Mouse (Mus musculus): ENCODE results near the gene Gm15107.
"Not testable (repeated sequence)": the region's sequence is repeated elsewhere in the genome, so short reads cannot be mapped to it uniquely, and the experiment has no call there.

Gm15107 gene

DNA sequence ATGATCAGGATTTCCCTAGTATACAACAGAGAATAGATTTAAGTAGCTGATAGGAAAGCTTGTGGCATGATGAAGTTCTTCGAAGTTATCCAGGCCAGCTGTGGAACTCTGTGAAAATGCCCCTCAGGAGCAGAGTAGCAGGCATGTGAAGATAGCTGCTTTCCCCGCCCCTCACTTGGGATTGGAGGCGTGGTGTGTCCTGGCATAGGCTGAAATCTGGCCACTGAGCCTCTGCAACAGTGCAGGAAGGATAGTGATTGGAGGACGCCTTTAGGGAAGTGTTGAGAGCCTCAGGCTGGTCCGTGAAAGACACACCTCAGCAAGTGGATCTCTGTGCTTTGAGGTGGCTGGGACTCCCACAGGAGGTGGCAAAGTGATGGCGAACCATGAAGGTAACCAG is at the start of gene Gm15107:
Gene Gm15107 (plus strand): TSS at position 301 of the 400 bp plus-strand sequence.
- DNase-seq (ENCODE audit: extremely low spot score, low spot score) = not testable (repeated sequence)
